Mouse (Mus musculus): ENCODE data around the gene Srsf10. TPM values are rescaled to one million over a fixed set of nuclear protein-coding genes. Genes with fewer than 3 reads are reported as not detected.
A peak's percentile ranks its signal among the peaks of the same experiment; 100 is the strongest.

The Srsf10 gene
- total and polyA plus RNA-seq, 2 experiments from 2014 or later, result 114 to 131 TPM

GRCm38 (mm10) chr4:135855080-135855479 is 467 bp upstream of the Srsf10 start:
- peak overlapping the region; percentile 99 for H3K27ac ChIP-seq (ENCODE audit: low read depth, low read length)
- peak overlapping the region; percentile 80 for H3K4me2 ChIP-seq (ENCODE audit: low read depth)
- H3K27me3 ChIP-seq (ENCODE audit: insufficient read depth, low read length), result no peaks in the 10 kb centered on the region
- H3K9me3 ChIP-seq (ENCODE audit: low read length), result no peaks in the 10 kb centered on the region
- H3K36me3 ChIP-seq (ENCODE audit: insufficient read depth), result no peaks in the 10 kb centered on the region
- ATAC-seq (peak; percentile 4; the same call in 1 of the 2 replicates), DNase-seq (no peak)
- H3K9ac ChIP-seq, result peak overlapping the region; percentile 91
- TF ChIP-seq CTCF (IDR thresholded peaks at IDR 0.05; ENCODE audit: low read depth), result peak; percentile 45
- 6% methylated on average over 6 of the region's 6 CpGs for WGBS
- H3K4me3 ChIP-seq (ENCODE audit: low read depth, low read length), result peak overlapping the region; percentile 92
- H3K4me1 ChIP-seq (ENCODE audit: insufficient read depth), result peaks cover 13% of the 10 kb centered on the region; the same call in 1 of the 2 replicates

GRCm38 (mm10) chr4:135856223-135857091 is 910 bp downstream of the Srsf10 start:
- H3K4me2 ChIP-seq (ENCODE audit: low read depth), result peak overlapping the region; percentile 57
- H3K36me3 ChIP-seq (ENCODE audit: insufficient read depth), result no peaks in the 10 kb centered on the region
- H3K9me3 ChIP-seq (ENCODE audit: low read length), result no peaks in the 10 kb centered on the region
- DNase-seq, result peak; percentile 70
- H3K4me3 ChIP-seq (ENCODE audit: low read depth, low read length), result peak overlapping the region; percentile 92
- H3K4me1 ChIP-seq (ENCODE audit: insufficient read depth), result 0 out of 2 replicates have a peak, but pooled peaks cover 6% of the 10 kb centered on the region
- peak; percentile 62 for ATAC-seq
- no peak for TF ChIP-seq CTCF (IDR thresholded peaks at IDR 0.05; ENCODE audit: low read depth)
- WGBS, result under 1% methylated on average over 71 of the region's 91 CpGs
- H3K27ac ChIP-seq (ENCODE audit: low read depth, low read length), result peak overlapping the region; percentile 98
- peak overlapping the region; percentile 91 for H3K9ac ChIP-seq
- no peaks in the 10 kb centered on the region for H3K27me3 ChIP-seq (ENCODE audit: insufficient read depth, low read length)

DNA sequence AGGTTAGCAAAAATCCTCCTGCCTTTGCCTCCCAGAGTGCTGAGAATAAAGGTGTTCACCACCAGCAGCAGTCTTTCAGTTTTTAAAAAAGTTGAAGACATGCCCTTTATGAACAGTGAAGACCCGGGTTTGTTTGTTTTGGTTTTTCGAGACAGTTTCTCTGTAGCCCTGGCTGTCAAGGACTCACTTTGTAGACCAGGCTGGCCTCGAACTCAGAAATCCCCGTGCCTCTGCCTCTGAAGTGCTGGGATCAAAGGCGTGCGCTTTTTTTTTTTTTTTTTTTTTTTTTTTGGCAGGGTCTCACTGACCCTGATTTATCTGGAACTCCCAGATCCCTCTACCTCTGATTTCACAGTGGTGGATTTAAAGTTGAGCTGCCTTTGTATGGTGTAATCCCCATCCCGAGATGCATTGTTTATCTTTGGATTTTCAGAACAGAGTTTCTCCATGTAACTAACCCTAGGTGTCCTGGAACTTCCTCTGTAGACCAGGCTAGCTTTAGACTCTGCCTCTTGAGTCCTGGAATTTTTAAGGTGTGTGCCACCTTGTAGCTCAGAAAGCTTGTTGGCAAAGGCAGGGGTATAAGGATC is 2.1 kb downstream of the Srsf10 start:
- Histone ChIP-seq H3K9me3 (ENCODE audit: low read length) (no peaks in the 10 kb centered on the region), H3K9ac (peak overlapping the region; percentile 91), H3K27me3 (ENCODE audit: insufficient read depth, low read length) (no peaks in the 10 kb centered on the region), H3K36me3 (ENCODE audit: insufficient read depth) (no peaks in the 10 kb centered on the region), H3K4me3 (ENCODE audit: low read depth, low read length) (peak overlapping the region; percentile 92), H3K4me2 (ENCODE audit: low read depth) (peak overlapping the region; percentile 57), H3K27ac (ENCODE audit: low read depth, low read length) (0 out of 2 replicates have a peak overlapping the region, but pooled peaks have one; percentile 29), H3K4me1 (ENCODE audit: insufficient read depth) (0 out of 2 replicates have a peak, but pooled peaks cover 6% of the 10 kb centered on the region)
- WGBS, result 11% methylated on average over 7 of the region's 7 CpGs
- TF ChIP-seq CTCF (IDR thresholded peaks at IDR 0.05; ENCODE audit: low read depth), result no peak
- DNase-seq (no peak), ATAC-seq (no peak)

- H3K4me2 ChIP-seq (ENCODE audit: low read depth), result no peak overlapping the region
- H3K27ac ChIP-seq (ENCODE audit: low read depth, low read length), result no peak overlapping the region
- no peak for TF ChIP-seq CTCF (IDR thresholded peaks at IDR 0.05; ENCODE audit: low read depth)
- 0 out of 2 replicates have a peak, but pooled peaks cover 8% of the 10 kb centered on the region for H3K4me1 ChIP-seq (ENCODE audit: insufficient read depth)
- no peaks in the 10 kb centered on the region for H3K27me3 ChIP-seq (ENCODE audit: insufficient read depth, low read length)
- no peaks in the 10 kb centered on the region for H3K9me3 ChIP-seq (ENCODE audit: low read length)
- no peak overlapping the region for H3K4me3 ChIP-seq (ENCODE audit: low read depth, low read length)
- DNase-seq (no peak), ATAC-seq (no peak)
- WGBS, result 59% methylated on average over 2 of the region's 2 CpGs
- H3K36me3 ChIP-seq (ENCODE audit: insufficient read depth), result peaks cover 7% of the 10 kb centered on the region
- no peak overlapping the region for H3K9ac ChIP-seq
Measured at GRCm38 (mm10) chr4:135868996-135869395, 13.4 kb downstream of the Srsf10 start.

DNA sequence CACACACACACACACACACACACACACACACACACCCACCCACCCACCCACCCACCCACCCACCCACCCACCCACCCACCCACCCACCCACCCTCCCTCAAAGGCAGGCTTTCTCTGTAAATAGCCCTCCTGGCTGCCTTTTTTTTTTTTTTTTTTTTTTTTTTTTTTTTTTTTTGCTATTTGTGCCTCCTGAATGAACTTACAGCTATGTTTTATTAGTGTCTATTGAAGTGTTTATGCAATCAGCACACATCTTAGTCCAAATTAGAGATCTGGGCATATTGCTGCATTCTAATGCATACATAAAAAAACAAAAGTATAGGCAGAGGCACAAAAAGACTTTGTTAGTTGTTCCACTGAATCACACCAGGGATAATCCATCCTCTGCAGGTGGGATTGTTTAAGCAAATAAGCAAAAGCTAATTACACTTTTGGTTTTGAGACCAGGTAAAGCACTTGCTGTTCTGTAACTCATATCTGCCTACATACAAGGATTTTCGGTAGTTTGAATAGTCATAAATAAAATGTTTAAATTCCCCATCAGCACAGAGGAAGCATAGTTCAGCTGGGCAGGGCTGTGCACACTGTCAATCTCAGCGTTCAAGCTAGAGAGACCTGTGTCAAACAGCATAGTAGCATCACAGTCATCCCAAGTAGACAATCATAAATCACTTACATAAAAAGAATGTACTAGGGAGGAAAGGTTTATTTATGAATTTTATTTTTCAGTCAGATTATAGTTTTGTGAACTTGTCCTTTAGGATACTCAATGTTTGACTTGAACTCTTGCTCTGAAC is 14.9 kb downstream of the Srsf10 start:
- peaks cover 7% of the 10 kb centered on the region for H3K36me3 ChIP-seq (ENCODE audit: insufficient read depth)
- ATAC-seq, result no peak
- H3K9me3 ChIP-seq (ENCODE audit: low read length), result no peaks in the 10 kb centered on the region
- H3K4me1 ChIP-seq (ENCODE audit: insufficient read depth), result 0 out of 2 replicates have a peak, but pooled peaks cover 14% of the 10 kb centered on the region
- H3K27ac ChIP-seq (ENCODE audit: low read depth, low read length), result no peak overlapping the region
- peak overlapping the region; percentile 4; the same call in 1 of the 2 replicates for H3K4me2 ChIP-seq (ENCODE audit: low read depth)
- no peaks in the 10 kb centered on the region for H3K27me3 ChIP-seq (ENCODE audit: insufficient read depth, low read length)
- DNase-seq, result no peak
- no peak overlapping the region for H3K4me3 ChIP-seq (ENCODE audit: low read depth, low read length)
- 0 out of 2 replicates have a peak overlapping the region, but pooled peaks have one; percentile 2 for H3K9ac ChIP-seq
- TF ChIP-seq CTCF (IDR thresholded peaks at IDR 0.05; ENCODE audit: low read depth), result no peak
- 31% methylated on average over 2 of the region's 2 CpGs for WGBS

- ATAC-seq (no peak), DNase-seq (no peak)
- Histone ChIP-seq H3K27me3 (ENCODE audit: insufficient read depth, low read length) (no peaks in the 10 kb centered on the region), H3K4me3 (ENCODE audit: low read depth, low read length) (peak overlapping the region; percentile 71), H3K27ac (ENCODE audit: low read depth, low read length) (no peak overlapping the region), H3K4me2 (ENCODE audit: low read depth) (peak overlapping the region; percentile 87), H3K9ac (no peak overlapping the region; the same call in 1 of the 2 replicates), H3K36me3 (ENCODE audit: insufficient read depth) (peaks cover 7% of the 10 kb centered on the region), H3K9me3 (ENCODE audit: low read length) (no peaks in the 10 kb centered on the region), H3K4me1 (ENCODE audit: insufficient read depth) (peaks cover 23% of the 10 kb centered on the region)
- whole genome bisulfite sequencing, result 37% methylated on average over 3 of the region's 3 CpGs
- TF ChIP-seq CTCF (IDR thresholded peaks at IDR 0.05; ENCODE audit: low read depth), result no peak
Measured at GRCm38 (mm10) chr4:135872015-135872414, 16.5 kb downstream of the Srsf10 start.

Measured in forebrain, postnatal 0 days (tissue).